Mouse (Mus musculus): ENCODE results near the gene Olfr488.
"Not testable (repeated sequence)": the region's sequence is repeated elsewhere in the genome, so short reads cannot be mapped to it uniquely, and the experiment has no call there.

Olfr488 gene

DNA sequence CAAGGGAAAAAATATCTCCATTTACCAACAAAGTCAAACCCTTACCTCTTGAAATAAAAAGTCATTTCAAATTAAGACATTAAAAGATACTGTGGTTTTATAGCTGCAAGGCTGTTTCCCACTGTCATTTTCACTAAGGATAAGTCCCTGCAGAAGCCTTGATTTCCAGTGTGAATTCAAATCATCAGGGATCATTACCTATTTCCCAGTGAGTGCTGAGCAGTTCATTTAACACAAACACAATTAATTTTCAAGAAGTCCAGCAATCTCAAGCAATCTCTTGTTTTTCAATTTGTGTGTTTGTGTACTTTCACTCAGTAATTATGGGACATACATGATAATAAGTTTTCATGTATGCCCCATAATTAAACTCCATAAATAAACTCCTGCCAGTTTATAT is at the start of gene Olfr488:
Gene Olfr488 (minus strand): TSS at position 101 of the 400 bp plus-strand sequence.
- H3K27me3 ChIP-seq (ENCODE audit: control insufficient read depth, insufficient read depth, low read length, poor library complexity, severe bottlenecking), result no peaks in the 10 kb centered on the region
- H3K36me3 ChIP-seq (ENCODE audit: control insufficient read depth, insufficient read depth, low read length, poor library complexity, severe bottlenecking), result no peaks in the 10 kb centered on the region
- DNase-seq (ENCODE audit: low read depth, low spot score), result no peak

GRCm38 (mm10) chr7:108288834-108289233 is 30.7 kb upstream of the Olfr488 start, which contains the start of gene Olfr490:
Gene Olfr490 (minus strand): TSS chr7:108288934.
- no peak for DNase-seq (ENCODE audit: low read depth, low spot score)
- Histone ChIP-seq H3K36me3 (ENCODE audit: control insufficient read depth, insufficient read depth, low read length, poor library complexity, severe bottlenecking) (no peaks in the 10 kb centered on the region), H3K27me3 (ENCODE audit: control insufficient read depth, insufficient read depth, low read length, poor library complexity, severe bottlenecking) (no peaks in the 10 kb centered on the region)

DNA sequence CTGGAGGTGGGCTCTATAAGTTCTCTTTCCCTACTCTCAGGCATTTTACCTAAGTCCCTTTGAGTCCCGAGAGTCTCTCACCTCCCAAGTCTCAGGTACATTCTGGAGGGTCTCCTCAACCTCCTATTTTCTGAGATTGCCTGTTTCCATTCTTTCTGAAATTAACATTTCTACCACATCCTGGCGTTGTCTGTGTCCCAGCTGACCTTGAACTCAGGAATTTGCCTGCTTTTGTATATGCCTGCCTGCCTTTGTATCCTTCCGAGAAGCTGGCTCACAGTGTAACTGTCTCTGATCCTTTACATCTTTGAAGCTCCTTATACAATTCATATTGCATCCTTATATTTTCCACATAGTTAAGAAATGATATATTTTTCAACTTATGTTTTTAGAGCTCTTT is 24.6 kb downstream of the Olfr488 start:
- H3K27me3 ChIP-seq (ENCODE audit: control insufficient read depth, insufficient read depth, low read length, poor library complexity, severe bottlenecking), result no peaks in the 10 kb centered on the region
- DNase-seq (ENCODE audit: low read depth, low spot score), result no peak
- no peaks in the 10 kb centered on the region for H3K36me3 ChIP-seq (ENCODE audit: control insufficient read depth, insufficient read depth, low read length, poor library complexity, severe bottlenecking)

DNA sequence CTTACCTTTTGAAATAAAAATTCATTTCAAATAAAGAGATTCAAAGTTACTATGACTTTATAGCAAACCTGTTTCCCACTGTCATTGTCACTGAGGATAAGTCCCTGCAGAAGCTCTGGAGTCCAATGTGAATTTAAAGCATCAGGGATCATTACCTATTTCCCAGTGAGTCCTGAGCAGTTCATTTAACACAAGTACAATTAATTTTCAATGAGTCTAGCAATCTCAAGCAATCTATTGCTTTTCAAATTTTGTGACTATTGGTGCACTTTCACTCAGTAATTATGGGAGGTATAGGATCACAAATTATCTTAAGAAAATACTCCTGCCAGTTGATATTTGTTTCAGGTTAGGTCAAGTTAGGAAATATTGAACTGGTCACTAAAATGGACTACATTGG is 43.6 kb downstream of the Olfr488 start, which contains the start of gene Olfr487:
Gene Olfr487 (minus strand): TSS at position 101 of the 400 bp plus-strand sequence.
- H3K27me3 ChIP-seq (ENCODE audit: control insufficient read depth, insufficient read depth, low read length, poor library complexity, severe bottlenecking); H3K36me3 ChIP-seq (ENCODE audit: control insufficient read depth, insufficient read depth, low read length, poor library complexity, severe bottlenecking); DNase-seq (ENCODE audit: low read depth, low spot score): not testable (repeated sequence)

Data from splenic B cell, adult 2 months (primary cell).